ENCODE assay signal across 23 mouse cellular contexts in genomic region chr8:115995320-115995719, GRCm38 (mm10).
DNase-seq lines count a peak whose midpoint lies in the region; ATAC-seq and TF ChIP-seq lines count a peak whose summit lies in the region.
"Had no signal": no experiment of that assay in that cellular context is flagged by ENCODE, and none has a peak within 500 bp of the region (broad histone marks: within the 10 kb centered on the region; RNA-seq: fewer than 3 reads in every experiment).

No protein-coding gene starts in this region.

- peak; percentile 52; the same call in 1 of the 2 replicates for ATAC-seq in lung, embryonic 14.5 days (ENCODE audit: insufficient read depth)
- peak; percentile 47 for ATAC-seq in Patski
- ATAC-seq in embryonic facial prominence, embryonic 14.5 days (ENCODE audit: low read depth) = no peak
- ATAC-seq: CD4-positive, CD25-positive, alpha-beta regulatory T cell, adult 4 months; forebrain, embryonic 13.5 days; forebrain, embryonic 15.5 days; forebrain, postnatal 0 days had no signal

- WGBS in lung, embryonic 14.5 days = 69% methylated on average over 5 of the region's 5 CpGs
- WGBS in embryonic facial prominence, embryonic 14.5 days = 58% methylated on average over 5 of the region's 5 CpGs

- no peak overlapping the region for H3K9ac ChIP-seq in lung, embryonic 14.5 days
- H3K9ac ChIP-seq in embryonic facial prominence, embryonic 14.5 days (ENCODE audit: low read depth, low read length) = no peak overlapping the region
- H3K9ac ChIP-seq: embryonic facial prominence, embryonic 12.5 days; forebrain, embryonic 13.5 days; forebrain, embryonic 15.5 days; forebrain, postnatal 0 days had no signal

- H3K36me3 ChIP-seq in lung, embryonic 14.5 days (ENCODE audit: insufficient read depth) = no peaks in the 10 kb centered on the region
- no peaks in the 10 kb centered on the region for H3K36me3 ChIP-seq in embryonic facial prominence, embryonic 14.5 days (ENCODE audit: control insufficient read depth, insufficient read depth, low read length)
- H3K36me3 ChIP-seq: embryonic facial prominence, embryonic 12.5 days; forebrain, embryonic 15.5 days; G1E had no signal

- H3K27me3 ChIP-seq in lung, embryonic 14.5 days (ENCODE audit: insufficient read depth, low read length) = no peaks in the 10 kb centered on the region
- H3K27me3 ChIP-seq in Patski = no peaks in the 10 kb centered on the region
- no peaks in the 10 kb centered on the region for H3K27me3 ChIP-seq in embryonic facial prominence, embryonic 14.5 days (replicated peaks; ENCODE audit: control insufficient read depth, insufficient read depth, low read length)
- H3K27me3 ChIP-seq: embryonic facial prominence, embryonic 12.5 days; forebrain, embryonic 13.5 days; forebrain, embryonic 15.5 days had no signal

- POLR2A ChIA-PET in Patski (lab: Charles Lee) = interaction anchor here (0.6 to 0.8 kb wide), 2 partner anchors 44 to 226 kb away, joined by 3 to 5 read pairs; no protein-coding TSS in a partner anchor

- TF ChIP-seq CTCF in lung, embryonic 14.5 days (IDR thresholded peaks at IDR 0.05; ENCODE audit: low read depth) = no peak
- no peak for TF ChIP-seq CTCF in Patski (IDR thresholded peaks at IDR 0.05)

- no peaks in the 10 kb centered on the region for H3K9me3 ChIP-seq in lung, embryonic 14.5 days (ENCODE audit: low read depth, low read length)
- no peaks in the 10 kb centered on the region for H3K9me3 ChIP-seq in embryonic facial prominence, embryonic 14.5 days (ENCODE audit: control insufficient read depth, low read length)
- H3K9me3 ChIP-seq: embryonic facial prominence, embryonic 12.5 days; forebrain, embryonic 13.5 days; forebrain, embryonic 15.5 days had no signal

- in situ Hi-C loops in Patski (cut with MboI; ENCODE audit: low pct_unique_long_range_greater_than_20kb) = no loop called here

- no peak overlapping the region for H3K4me3 ChIP-seq in lung, embryonic 14.5 days (ENCODE audit: low read depth, low read length)
- no peak overlapping the region for H3K4me3 ChIP-seq in embryonic facial prominence, embryonic 14.5 days (ENCODE audit: low read depth, low read length)
- H3K4me3 ChIP-seq: embryonic facial prominence, embryonic 12.5 days; forebrain, embryonic 13.5 days; forebrain, embryonic 15.5 days had no signal

- peak; percentile 4 for DNase-seq in heart, adult 11 months
- DNase-seq in heart, adult 18-20 months = no peak
- DNase-seq in lung, embryonic 14.5 days = peak; percentile 37
- no peak for DNase-seq in lung, postnatal 4 days
- no peak for DNase-seq in Patski (ENCODE audit: low read depth, low spot score)
- peak; percentile 55 for DNase-seq in embryonic facial prominence, embryonic 14.5 days (ENCODE audit: low spot score)
- DNase-seq in cerebellum, adult 9-10 months = no peak
- no peak for DNase-seq in right cerebral cortex, postnatal 14 days
- DNase-seq: adrenal gland, adult 2 months; adrenal gland, postnatal 10 days; adrenal gland, postnatal 25 days; B cell, adult 2 months; cerebellum, adult 11 months; cerebellum, adult 18-20 months; cerebellum, adult 8-10 months; cerebellum, postnatal 10 days; cerebellum, postnatal 25 days; forebrain, postnatal 0 days had no signal

- H3K27ac ChIP-seq in lung, embryonic 14.5 days (ENCODE audit: low read depth) = no peak overlapping the region
- H3K27ac ChIP-seq in embryonic facial prominence, embryonic 14.5 days (replicated peaks; ENCODE audit: low read depth, low read length) = no peak overlapping the region
- H3K27ac ChIP-seq: embryonic facial prominence, embryonic 12.5 days; forebrain, embryonic 13.5 days; forebrain, embryonic 15.5 days had no signal

- CTCF ChIA-PET in Patski (lab: Charles Lee) = no interaction called here

- no peaks in the 10 kb centered on the region for H3K4me1 ChIP-seq in lung, embryonic 14.5 days (ENCODE audit: insufficient read depth)
- no peaks in the 10 kb centered on the region for H3K4me1 ChIP-seq in embryonic facial prominence, embryonic 14.5 days (ENCODE audit: control insufficient read depth, insufficient read depth, low read length)
- H3K4me1 ChIP-seq: embryonic facial prominence, embryonic 12.5 days; forebrain, embryonic 13.5 days; forebrain, embryonic 15.5 days had no signal

- H3K4me2 ChIP-seq in lung, embryonic 14.5 days = no peak overlapping the region
- H3K4me2 ChIP-seq in embryonic facial prominence, embryonic 14.5 days (ENCODE audit: low read depth, low read length) = no peak overlapping the region
- H3K4me2 ChIP-seq: embryonic facial prominence, embryonic 12.5 days; forebrain, embryonic 13.5 days; forebrain, embryonic 15.5 days had no signal

Comparison
In these comparisons a context has a peak if more than half of its experiments do, and no peak if none do; other contexts are left out.
1. DNase-seq: peak in heart, adult 11 months (single experiment), lung, embryonic 14.5 days (single experiment) and embryonic facial prominence, embryonic 14.5 days (single experiment); none in heart, adult 18-20 months (0 of 2), lung, postnatal 4 days (0 of 2), Patski (single experiment), cerebellum, adult 9-10 months (single experiment) and right cerebral cortex, postnatal 14 days (single experiment).